Mouse (Mus musculus) liver, adult 2 months (tissue): ENCODE results near the gene Rcc1l.

Source experiments
- CTCF ChIP-seq: fragments of 200-500 bp; IDR thresholded peaks from 2 replicates; pipeline ENCODE4 v1.5.1; 2011; ENCODE audit warnings: low read depth, low read length, control low read depth
- POLR2A ChIP-seq: fragments of 200-500 bp; IDR thresholded peaks from 2 replicates; pipeline ENCODE4 v1.6.1; 2011; ENCODE audit warnings: low read length, control low read depth; ENCODE audit not compliant: insufficient read depth; ENCODE audit errors: extremely low read depth

- TF ChIP-seq CTCF, result no peak
- no peak for TF ChIP-seq POLR2A
Measured at GRCm38 (mm10) chr5:134168033-134168432, 8.5 kb downstream of the Rcc1l start.
